Comparison of ENCODE assay signal across 7 mouse cellular contexts in the genomic region with DNA sequence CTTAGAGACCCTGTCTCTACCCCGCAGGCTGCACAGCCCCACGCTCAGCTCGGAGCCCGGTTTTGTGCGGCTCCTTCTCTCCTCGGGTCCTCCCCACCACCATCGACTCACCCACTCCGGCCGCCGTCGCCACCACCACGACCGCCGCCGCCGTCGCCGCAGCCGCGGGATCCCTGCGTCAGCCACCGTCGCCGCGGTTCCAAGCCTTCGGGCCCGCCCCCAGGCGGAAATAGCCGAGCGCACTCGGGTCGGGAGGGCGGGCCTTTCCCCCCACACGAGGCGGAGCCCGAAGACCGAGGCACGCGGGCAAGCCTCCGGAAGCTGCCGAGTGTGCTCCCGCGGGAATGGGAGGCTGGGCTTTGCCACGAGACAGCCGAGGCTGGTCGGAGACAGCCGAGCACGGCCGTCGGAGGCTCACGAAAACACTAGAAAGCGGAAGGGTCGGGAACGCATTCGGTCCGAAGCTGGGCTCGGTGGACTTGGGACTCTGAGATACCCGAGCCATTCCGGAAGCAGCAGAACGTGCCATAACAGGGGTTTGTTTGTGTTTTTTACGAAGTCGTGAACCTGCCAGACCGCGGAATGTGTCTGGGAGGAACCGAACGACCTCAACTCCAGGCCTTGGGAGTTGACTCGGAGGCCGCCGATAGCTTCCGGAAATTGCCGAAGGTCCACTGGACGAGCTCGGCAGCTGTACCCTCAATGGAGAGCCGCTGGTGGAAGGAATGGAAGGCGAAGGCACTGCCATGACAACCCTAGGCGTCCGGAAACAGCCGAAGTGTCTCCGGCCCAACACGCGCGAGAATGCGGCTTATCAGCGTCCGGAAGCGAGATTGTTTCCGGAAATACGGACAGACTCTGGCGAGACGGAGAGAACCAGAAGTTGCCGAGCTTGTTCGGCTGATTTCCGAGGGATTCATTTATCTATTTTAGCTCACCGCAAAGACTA. TPM values are rescaled to one million over a fixed set of nuclear protein-coding genes. Genes with fewer than 3 reads are reported as not detected.
DNase-seq lines count a peak whose midpoint lies in the region; ATAC-seq and TF ChIP-seq lines count a peak whose summit lies in the region.

Pik3r2 (minus strand) TSS at position 218 of the 949 bp plus-strand sequence.

- no peaks in the 10 kb centered on the region for H3K27me3 ChIP-seq in intestine, postnatal 0 days (replicated peaks; ENCODE audit: control insufficient read depth, insufficient read depth, low read length)
- no peaks in the 10 kb centered on the region for H3K27me3 ChIP-seq in midbrain, embryonic 12.5 days
- no peaks in the 10 kb centered on the region for H3K27me3 ChIP-seq in small intestine, adult 2 months (ENCODE audit: control insufficient read depth, insufficient read depth, low read length)

- peaks cover 26% of the 10 kb centered on the region; the same call in 1 of the 2 replicates for H3K4me1 ChIP-seq in intestine, postnatal 0 days (replicated peaks; ENCODE audit: control insufficient read depth, insufficient read depth, low read length)
- H3K4me1 ChIP-seq in midbrain, embryonic 12.5 days: peaks cover 38% of the 10 kb centered on the region
- H3K4me1 ChIP-seq in small intestine, adult 2 months (ENCODE audit: control insufficient read depth, insufficient read depth, insufficient read length, low read length): peaks cover 34% of the 10 kb centered on the region

- TF ChIP-seq CTCF in intestine, postnatal 0 days (IDR thresholded peaks at IDR 0.05; ENCODE audit: low read depth): peak; percentile 60
- no peak for TF ChIP-seq CTCF in small intestine, adult 2 months (IDR thresholded peaks at IDR 0.05; ENCODE audit: extremely low read depth, insufficient read length, insufficient replicate concordance, low read depth, low read length)

- peak; percentile 58 for TF ChIP-seq POLR2A in small intestine, adult 2 months (IDR thresholded peaks at IDR 0.05; ENCODE audit: low read depth, low read length)

- under 1% methylated on average over 94 of the region's 94 CpGs for WGBS in intestine, postnatal 0 days
- WGBS in midbrain, embryonic 12.5 days: under 1% methylated on average over 94 of the region's 94 CpGs
- under 1% methylated on average over 94 of the region's 94 CpGs for WGBS in small intestine, adult 2 months

- H3K4me2 ChIP-seq in intestine, postnatal 0 days (replicated peaks; ENCODE audit: low read depth): peak within 1 kb of the TSS; percentile 99
- peak within 1 kb of the TSS; percentile 91 for H3K4me2 ChIP-seq in midbrain, embryonic 12.5 days (replicated peaks)

- peak within 1 kb of the TSS; percentile 96 for H3K9ac ChIP-seq in intestine, postnatal 0 days (ENCODE audit: low read depth, low read length)
- H3K9ac ChIP-seq in midbrain, embryonic 12.5 days (replicated peaks): peak within 1 kb of the TSS; percentile 96

- ATAC-seq in intestine, postnatal 0 days: peak; percentile 91
- peak; percentile 92 for ATAC-seq in midbrain, embryonic 12.5 days (ENCODE audit: low FRiP score, low read depth)

- no peaks in the 10 kb centered on the region for H3K9me3 ChIP-seq in intestine, postnatal 0 days (ENCODE audit: control insufficient read depth)
- H3K9me3 ChIP-seq in midbrain, embryonic 12.5 days: no peaks in the 10 kb centered on the region

- peak; percentile 97 for DNase-seq in adrenal gland, adult 8-10 months
- DNase-seq in embryo, embryonic 9.5 days (ENCODE audit: extremely low spot score): peak; percentile 96
- DNase-seq in gonadal fat pad, adult 2 months (ENCODE audit: low read depth): no peak
- DNase-seq in left cerebral cortex, postnatal 4 days: peak; percentile 99

- H3K36me3 ChIP-seq in intestine, postnatal 0 days (ENCODE audit: control insufficient read depth, insufficient read depth): peaks cover 47% of the 10 kb centered on the region
- H3K36me3 ChIP-seq in midbrain, embryonic 12.5 days: peaks cover 66% of the 10 kb centered on the region
- H3K36me3 ChIP-seq in small intestine, adult 2 months (ENCODE audit: control insufficient read depth, insufficient read depth, low read length): peaks cover 31% of the 10 kb centered on the region

- H3K4me3 ChIP-seq in intestine, postnatal 0 days (ENCODE audit: low read depth, low read length): peak within 1 kb of the TSS; percentile 81
- peak within 1 kb of the TSS; percentile 81 for H3K4me3 ChIP-seq in midbrain, embryonic 12.5 days
- peak within 1 kb of the TSS; percentile 74 for H3K4me3 ChIP-seq in small intestine, adult 2 months (ENCODE audit: low read depth, low read length)

- intact Hi-C loops in left cerebral cortex, postnatal 4 days (cut with DNase I): no loop called here

- H3K27ac ChIP-seq in intestine, postnatal 0 days (ENCODE audit: low read depth, low read length): peak within 1 kb of the TSS; percentile 98
- peak within 1 kb of the TSS; percentile 97 for H3K27ac ChIP-seq in midbrain, embryonic 12.5 days (replicated peaks)
- H3K27ac ChIP-seq in small intestine, adult 2 months (ENCODE audit: insufficient read depth, low read depth, low read length): peak within 1 kb of the TSS; percentile 98

RNA-seq across cellular contexts. Expression of gene Pik3r2, which starts in this region (rescaled TPM):
- 10 to 100 TPM; 44.0 to 73.8 (median 57.9) TPM for total RNA-seq in adrenal gland, adult 8-10 months (2022)
- polyA plus RNA-seq in gonadal fat pad, adult 2 months (2012; rRNA removed): 92.1 and 92.3 TPM in 2 replicates
- polyA plus RNA-seq in intestine, postnatal 0 days (2015; fragmentation: Nextera tagmentation; extraction: Ambion mirVana): 37.4 and 41.0 TPM in 2 replicates
- 100 to 1,000 TPM; 187 to 198 TPM for total RNA-seq in left cerebral cortex, postnatal 4 days (2021)
- polyA plus RNA-seq in midbrain, embryonic 12.5 days (2016; fragmentation: Nextera tagmentation; extraction: Ambion mirVana): 73.4 and 74.6 TPM in 2 replicates
- 129 and 414 TPM in 2 replicates for polyA plus RNA-seq in small intestine, adult 2 months (2012; rRNA removed)
